Mouse (Mus musculus): ENCODE measurements around the gene Fut9. TPM values are rescaled to one million over a fixed set of nuclear protein-coding genes. Genes with fewer than 3 reads are reported as not detected.

The Fut9 gene
- total RNA-seq, 2 experiments from 2014 or later = 75.3 to 81.6 TPM

DNA sequence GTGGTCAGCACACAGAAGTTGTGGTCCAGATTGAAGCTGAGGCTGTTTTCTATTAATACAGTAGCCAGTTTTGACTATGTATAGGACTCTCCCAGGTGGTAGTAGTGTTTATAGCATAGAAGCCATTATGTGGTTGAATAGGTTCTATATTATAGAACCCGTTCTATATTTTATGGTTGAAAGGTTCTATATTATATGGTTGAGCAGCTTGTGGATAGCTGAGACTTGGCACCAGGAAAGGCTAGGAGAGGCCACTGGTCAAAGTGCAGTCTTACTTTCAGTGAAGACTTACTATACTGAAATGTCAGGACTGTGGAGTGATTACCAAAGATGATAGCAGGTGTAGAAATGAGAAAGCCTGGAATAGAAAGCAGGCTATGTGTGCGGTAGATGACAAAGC, 151.9 kb downstream of the Fut9 start:
- DNase-seq (ENCODE audit: low spot score in 2 of 2) = no peak

DNA sequence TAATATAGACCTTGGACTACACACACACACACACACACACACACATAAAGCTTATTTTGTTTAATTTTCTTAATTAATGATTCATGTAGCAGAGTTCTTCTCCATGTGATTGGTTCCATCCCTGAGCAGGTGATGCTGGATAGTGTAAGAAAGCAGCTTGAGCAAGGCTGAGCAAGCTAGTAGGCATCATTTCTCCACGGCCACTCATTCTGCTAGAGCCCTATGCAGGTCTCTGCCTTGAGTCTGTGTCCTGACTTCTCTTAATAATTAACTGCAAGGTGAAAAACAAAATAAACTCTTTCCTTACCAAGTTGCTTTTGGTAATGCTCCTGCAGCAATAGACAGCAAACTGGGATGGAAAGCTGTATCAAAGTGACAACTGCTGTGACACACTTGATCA, 152.5 kb downstream of the Fut9 start:
- DNase-seq (ENCODE audit: low spot score in 2 of 2) = no peak

DNA sequence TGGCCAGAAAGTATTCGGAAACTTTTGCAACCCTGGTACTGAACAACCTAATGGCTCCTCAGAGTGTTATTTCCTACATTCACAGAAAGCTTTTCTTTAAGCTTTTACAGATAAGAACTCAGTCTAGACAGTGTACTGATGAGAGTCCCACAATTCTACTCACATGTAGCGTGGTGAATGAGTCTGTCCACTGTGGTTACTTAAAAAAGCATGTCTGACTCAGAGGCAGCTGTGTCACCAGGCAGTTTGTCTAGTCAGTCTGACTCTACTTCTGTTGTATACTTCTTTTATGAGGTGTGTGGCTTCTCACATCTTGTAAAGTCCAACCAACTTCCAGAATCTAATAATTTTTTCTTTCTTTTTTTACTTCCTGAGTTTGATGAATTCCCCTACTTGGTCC, 154.5 kb downstream of the Fut9 start:
- peak in 1 of 2 experiments; percentile 20 for DNase-seq (ENCODE audit: low spot score in 2 of 2)

DNA sequence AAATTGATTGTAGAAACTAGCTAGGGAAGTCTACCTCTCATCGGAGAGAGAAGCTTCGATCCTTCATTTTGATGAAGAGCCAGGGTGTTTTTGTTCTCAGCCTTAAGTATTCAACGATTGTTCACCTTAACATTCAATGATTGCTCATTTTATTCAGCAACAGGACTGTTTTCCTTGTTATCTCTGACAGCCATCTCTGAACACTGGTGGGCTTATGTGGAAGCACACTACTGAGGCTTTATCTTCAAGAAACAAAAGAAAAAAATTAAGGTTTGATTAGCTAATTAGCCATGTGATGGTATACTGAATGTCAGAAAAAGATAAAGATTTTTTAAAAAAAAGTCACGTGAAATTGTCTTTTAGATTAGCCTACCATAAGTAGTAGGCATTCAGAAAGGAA, 158.1 kb downstream of the Fut9 start:
- no peak for DNase-seq (ENCODE audit: low spot score in 2 of 2)

DNA sequence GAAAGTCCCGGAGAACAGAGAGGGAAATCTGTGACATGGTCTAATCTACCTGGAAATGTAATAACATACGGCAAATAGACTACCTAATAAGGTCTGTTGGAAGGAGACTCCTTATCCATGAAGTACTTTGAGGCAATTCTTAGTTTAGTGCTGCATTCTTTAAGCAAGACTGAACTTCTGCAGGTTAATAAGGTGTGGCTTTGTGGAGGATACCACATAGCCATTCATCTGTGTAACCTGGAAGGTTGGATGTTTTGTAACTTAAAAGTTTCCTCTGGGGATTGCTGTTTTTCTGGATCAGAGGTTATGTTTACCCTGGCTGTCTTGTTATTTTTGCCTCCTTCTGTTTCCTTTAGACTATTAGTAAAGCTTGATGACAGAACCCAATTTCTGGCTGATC, 166.8 kb downstream of the Fut9 start:
- no peak for DNase-seq (ENCODE audit: low spot score in 2 of 2)

DNA sequence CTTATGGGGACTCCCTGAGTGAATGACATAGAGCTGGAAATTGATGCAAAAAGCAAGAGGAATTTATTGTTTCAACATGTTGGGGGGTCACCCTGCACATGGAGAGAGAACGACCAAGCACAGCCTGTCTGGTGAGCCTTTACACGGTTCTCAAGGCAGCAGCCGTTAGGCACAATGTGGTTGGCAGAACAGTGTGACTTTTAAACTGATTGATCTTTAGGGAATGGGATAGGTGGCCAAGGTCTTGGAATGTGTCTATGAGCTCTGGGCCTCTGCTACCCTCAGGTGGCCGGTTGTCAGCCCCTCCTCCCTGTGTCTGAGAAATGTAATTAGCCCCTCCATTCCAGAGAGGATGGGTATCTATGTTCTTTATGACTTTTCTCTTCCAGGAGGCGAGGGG, 171.9 kb downstream of the Fut9 start:
- DNase-seq (ENCODE audit: low spot score in 2 of 2) = no peak

DNA sequence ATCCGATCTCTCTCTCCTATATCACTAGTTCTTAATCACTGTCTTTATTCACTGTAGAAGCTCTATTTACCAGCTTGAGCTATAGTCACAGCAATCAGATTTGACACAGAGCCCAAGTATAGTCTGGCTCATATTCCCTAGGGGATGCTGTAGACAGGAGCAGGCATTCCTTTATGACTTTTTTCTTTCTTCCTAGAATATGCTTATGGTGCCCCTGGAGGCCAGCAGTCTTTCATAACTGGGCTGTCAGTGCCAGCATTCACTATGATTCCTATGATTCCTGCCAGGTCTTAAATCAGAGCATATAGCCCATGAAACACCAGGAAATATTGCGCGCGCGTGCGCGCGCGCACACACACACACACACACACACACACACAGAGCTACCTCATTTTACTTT, 172.6 kb downstream of the Fut9 start:
- DNase-seq (ENCODE audit: low spot score in 2 of 2) = no peak

DNA sequence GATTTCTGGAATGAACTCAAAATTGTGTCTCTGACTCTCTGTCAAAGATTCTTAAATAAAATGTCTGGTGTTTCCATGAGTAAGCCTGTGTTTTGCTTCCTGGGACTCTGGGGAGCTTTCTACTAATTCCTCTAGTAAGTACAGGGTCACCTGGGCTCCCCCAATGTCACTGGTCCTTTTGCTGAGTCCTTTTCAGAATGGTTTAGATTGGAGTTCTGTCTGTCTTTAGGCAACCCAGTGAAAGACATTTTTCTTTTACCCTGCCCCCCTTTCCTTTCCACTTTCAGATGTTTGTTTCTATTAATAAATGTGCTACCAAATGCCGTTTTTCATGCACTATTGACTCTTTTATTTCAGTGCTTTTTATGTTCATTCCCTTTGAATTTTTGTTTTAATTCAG, 173.0 kb downstream of the Fut9 start:
- DNase-seq (ENCODE audit: low spot score in 2 of 2) = no peak

DNA sequence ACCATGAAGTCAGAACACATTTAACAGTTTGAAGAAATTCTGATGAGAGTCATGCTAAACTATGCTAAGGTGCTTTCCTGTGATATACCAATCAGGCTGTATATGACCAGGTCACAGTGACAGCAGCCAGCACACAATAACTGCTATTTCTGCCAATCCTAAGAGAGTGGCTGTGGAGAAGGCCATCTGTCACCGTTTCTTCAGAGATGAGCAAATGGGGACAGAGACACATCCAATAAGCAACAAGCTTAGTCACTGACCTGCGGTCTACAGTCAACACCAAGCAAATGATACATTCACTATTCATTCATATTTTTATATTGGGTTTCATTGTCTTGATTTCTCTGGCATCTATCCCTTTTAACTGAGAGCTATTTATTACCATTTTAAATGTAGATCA, 176.9 kb downstream of the Fut9 start:
- DNase-seq (ENCODE audit: low spot score in 2 of 2) = no peak

DNA sequence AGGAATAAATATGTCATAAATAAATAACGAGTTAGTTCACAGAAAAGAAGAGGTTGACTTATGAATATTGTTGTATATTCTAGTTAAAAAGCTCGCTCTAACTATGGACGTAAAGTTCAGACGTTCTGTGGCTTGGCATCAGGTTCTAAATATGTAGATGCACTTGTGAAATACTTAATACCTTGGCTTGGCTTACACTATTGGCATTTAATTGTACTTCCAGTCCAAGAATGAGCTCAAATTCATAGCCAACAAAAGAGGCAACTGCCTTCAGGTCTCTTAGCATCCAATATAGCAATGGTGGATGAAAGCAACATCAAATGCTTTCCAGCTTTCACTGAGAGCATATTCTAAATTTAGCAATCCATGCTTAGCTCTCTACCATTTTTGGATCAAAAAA, 182.7 kb downstream of the Fut9 start:
- no peak for DNase-seq (ENCODE audit: low spot score in 2 of 2)

DNA sequence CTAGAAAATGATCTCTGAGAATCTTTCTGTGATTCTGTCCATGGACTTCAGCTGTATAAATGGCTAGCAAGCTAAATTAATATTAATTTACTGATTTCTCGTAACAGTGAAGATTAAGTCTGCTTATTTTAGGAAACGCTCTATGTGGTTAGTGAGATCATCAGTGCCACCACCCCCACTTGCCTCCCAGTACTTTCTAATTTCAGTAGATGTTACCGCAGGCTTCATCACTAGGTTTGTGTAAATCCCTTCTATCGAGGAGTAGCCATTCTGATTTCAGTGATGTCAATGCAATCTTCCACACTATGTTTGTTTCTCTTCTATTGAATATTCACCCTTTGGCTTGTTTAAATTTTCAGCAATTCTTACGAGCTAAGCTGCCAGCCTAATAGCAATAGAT, 186.6 kb downstream of the Fut9 start:
- no peak for DNase-seq (ENCODE audit: low spot score in 2 of 2)

DNA sequence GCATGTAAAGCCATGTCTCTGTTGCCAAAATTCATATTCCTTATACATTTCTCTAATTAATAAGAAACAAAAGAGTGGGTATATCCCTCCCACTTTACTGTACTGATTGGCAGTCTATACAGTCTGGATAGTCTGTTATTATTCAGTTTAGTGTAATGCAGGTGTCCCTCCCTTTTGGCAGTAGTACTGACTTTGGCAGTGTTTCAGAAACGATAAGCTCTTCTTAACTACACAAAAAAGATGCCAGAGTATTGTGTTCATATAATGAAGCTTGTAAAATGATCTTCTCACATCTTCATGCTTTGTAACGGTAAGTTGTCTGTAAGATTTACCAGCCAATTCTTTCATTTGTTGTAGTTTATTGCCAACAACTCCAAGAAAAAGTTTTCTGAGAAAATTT, 189.6 kb downstream of the Fut9 start:
- DNase-seq (ENCODE audit: low spot score in 2 of 2) = no peak

DNA sequence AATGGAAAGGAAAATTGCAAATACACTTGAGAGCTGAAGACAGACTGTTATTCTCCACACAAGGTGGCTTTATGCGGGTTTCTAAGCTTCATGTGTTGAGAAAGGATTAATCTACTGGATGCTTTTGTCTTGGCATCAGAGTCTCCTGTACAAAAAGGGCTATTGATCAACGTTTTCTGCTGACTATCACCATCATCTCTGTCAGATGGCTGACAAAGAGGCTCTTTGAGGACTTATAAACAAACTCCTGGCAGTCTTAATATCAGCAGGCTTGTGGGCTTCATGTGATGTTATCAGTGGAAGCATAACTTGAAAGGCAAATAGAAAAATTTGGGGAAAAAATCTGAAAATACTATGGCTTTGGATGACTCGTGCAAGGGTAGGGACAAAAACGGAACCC, 206.8 kb downstream of the Fut9 start:
- no peak for DNase-seq (ENCODE audit: low spot score in 2 of 2)
